24 mouse cellular contexts compared by ENCODE assay signal in genomic region chr8:83421354-83421753, GRCm38 (mm10). TPM values are rescaled to one million over a fixed set of nuclear protein-coding genes. Genes with fewer than 3 reads are reported as not detected.
A peak's percentile ranks its signal among the peaks of the same experiment; 100 is the strongest.
DNase-seq lines count a peak whose midpoint lies in the region; ATAC-seq and TF ChIP-seq lines count a peak whose summit lies in the region.
"Had no signal": no experiment of that assay in that cellular context is flagged by ENCODE, and none has a peak within 500 bp of the region (broad histone marks: within the 10 kb centered on the region; RNA-seq: fewer than 3 reads in every experiment).

No protein-coding gene starts in this region.

- H3K9ac ChIP-seq in kidney, embryonic 16.5 days (replicated peaks; ENCODE audit: low read length): no peak overlapping the region
- no peak overlapping the region for H3K9ac ChIP-seq in liver, embryonic 12.5 days
- H3K9ac ChIP-seq in liver, postnatal 0 days (replicated peaks): no peak overlapping the region
- H3K9ac ChIP-seq: embryonic facial prominence, embryonic 12.5 days; forebrain, embryonic 15.5 days; heart, embryonic 15.5 days; hindbrain, embryonic 13.5 days had no signal

- no peak for ATAC-seq in kidney, embryonic 16.5 days (ENCODE audit: low FRiP score, low TSS enrichment)
- no peak for ATAC-seq in liver, embryonic 12.5 days
- no peak for ATAC-seq in liver, postnatal 0 days
- ATAC-seq: CD4-positive, CD25-positive, alpha-beta regulatory T cell, adult 4 months; forebrain, embryonic 15.5 days had no signal

- no peak for TF ChIP-seq EP300 in liver, postnatal 0 days (IDR thresholded peaks at IDR 0.05; ENCODE audit: low read depth)

- H3K4me1 ChIP-seq in kidney, adult 2 months (ENCODE audit: control insufficient read depth, insufficient read depth, low read length): no peaks in the 10 kb centered on the region
- H3K4me1 ChIP-seq in kidney, embryonic 16.5 days (ENCODE audit: insufficient read depth, low read length): no peaks in the 10 kb centered on the region
- H3K4me1 ChIP-seq in liver, embryonic 12.5 days: peaks cover 61% of the 10 kb centered on the region
- H3K4me1 ChIP-seq in liver, postnatal 0 days (ENCODE audit: insufficient read depth): peaks cover 3% of the 10 kb centered on the region; the same call in 1 of the 2 replicates
- H3K4me1 ChIP-seq: embryonic facial prominence, embryonic 12.5 days; forebrain, embryonic 15.5 days; heart, embryonic 10.5 days; hindbrain, embryonic 13.5 days had no signal

- DNase-seq in adrenal gland, postnatal 10 days: peak; percentile 37
- DNase-seq in adrenal gland, adult (ENCODE audit: inconsistent age in 2 of 2, low spot score in 1 of 2): no peak
- peak; percentile 50 for DNase-seq in kidney, adult 2 months
- DNase-seq in liver, postnatal 0 days: no peak
- DNase-seq in retina, postnatal 1 day: no peak
- DNase-seq: B cell, adult 2 months; cerebellum, adult 11-12 months; cerebellum, adult 9-10 months; cerebellum, postnatal 25 days; gastrocnemius, postnatal 36 days; heart, adult 18-20 months; heart, postnatal 14 days had no signal

- no peaks in the 10 kb centered on the region for H3K27me3 ChIP-seq in kidney, adult 2 months (replicated peaks; ENCODE audit: control insufficient read depth, insufficient read depth, low read length)
- no peaks in the 10 kb centered on the region for H3K27me3 ChIP-seq in kidney, embryonic 16.5 days (ENCODE audit: insufficient read depth, low read length)
- no peaks in the 10 kb centered on the region for H3K27me3 ChIP-seq in liver, embryonic 12.5 days (replicated peaks)
- no peaks in the 10 kb centered on the region for H3K27me3 ChIP-seq in liver, postnatal 0 days (ENCODE audit: insufficient read depth, low read length)
- H3K27me3 ChIP-seq: embryonic facial prominence, embryonic 12.5 days; forebrain, embryonic 15.5 days; hindbrain, embryonic 13.5 days had no signal

- no peaks in the 10 kb centered on the region for H3K36me3 ChIP-seq in kidney, adult 2 months (ENCODE audit: control insufficient read depth, insufficient read depth, low read length)
- H3K36me3 ChIP-seq in kidney, embryonic 16.5 days (ENCODE audit: insufficient read depth, low read length): no peaks in the 10 kb centered on the region
- no peaks in the 10 kb centered on the region for H3K36me3 ChIP-seq in liver, embryonic 12.5 days
- H3K36me3 ChIP-seq in liver, postnatal 0 days (replicated peaks; ENCODE audit: insufficient read depth, low read length): no peaks in the 10 kb centered on the region
- H3K36me3 ChIP-seq: embryonic facial prominence, embryonic 12.5 days; forebrain, embryonic 15.5 days; G1E; heart, embryonic 10.5 days; heart, embryonic 15.5 days; hindbrain, embryonic 13.5 days had no signal

- 83% methylated on average over 1 of the region's 1 CpGs for WGBS in kidney, adult 2 months
- 93% methylated on average over 1 of the region's 1 CpGs for WGBS in kidney, embryonic 16.5 days
- 96% methylated on average over 1 of the region's 1 CpGs for WGBS in liver, embryonic 12.5 days (ENCODE audit: insufficient replicate concordance)
- WGBS in liver, postnatal 0 days (ENCODE audit: insufficient replicate concordance): 100% methylated on average over 1 of the region's 1 CpGs

- H3K4me3 ChIP-seq in kidney, adult 2 months (ENCODE audit: insufficient read depth, low read depth, low read length): no peak overlapping the region
- no peak overlapping the region for H3K4me3 ChIP-seq in kidney, embryonic 16.5 days (ENCODE audit: low read length)
- H3K4me3 ChIP-seq in liver, embryonic 12.5 days: no peak overlapping the region
- no peak overlapping the region for H3K4me3 ChIP-seq in liver, postnatal 0 days (ENCODE audit: low read depth, low read length)
- H3K4me3 ChIP-seq: embryonic facial prominence, embryonic 12.5 days; forebrain, embryonic 15.5 days; heart, embryonic 10.5 days; heart, embryonic 15.5 days; hindbrain, embryonic 13.5 days had no signal

- no peak overlapping the region for H3K4me2 ChIP-seq in kidney, embryonic 16.5 days (replicated peaks; ENCODE audit: low read depth, low read length)
- H3K4me2 ChIP-seq in liver, embryonic 12.5 days: no peak overlapping the region
- H3K4me2 ChIP-seq in liver, postnatal 0 days (ENCODE audit: low read depth, low read length): no peak overlapping the region
- H3K4me2 ChIP-seq: embryonic facial prominence, embryonic 12.5 days; forebrain, embryonic 15.5 days; heart, embryonic 15.5 days; hindbrain, embryonic 13.5 days had no signal

- no peak for TF ChIP-seq POLR2A in kidney, adult 2 months (IDR thresholded peaks at IDR 0.05; ENCODE audit: low read depth, low read length)

- no peak for TF ChIP-seq CTCF in kidney, adult 2 months (conservative IDR thresholded peaks at IDR 0.05; ENCODE audit: insufficient read depth, insufficient read length, low read depth, low read length)
- no peak for TF ChIP-seq CTCF in liver, postnatal 0 days (IDR thresholded peaks at IDR 0.05; ENCODE audit: low read depth)

- H3K9me3 ChIP-seq in kidney, embryonic 16.5 days (ENCODE audit: low read length): no peaks in the 10 kb centered on the region
- no peaks in the 10 kb centered on the region for H3K9me3 ChIP-seq in liver, embryonic 12.5 days (replicated peaks)
- H3K9me3 ChIP-seq in liver, postnatal 0 days (ENCODE audit: low read length): no peaks in the 10 kb centered on the region
- H3K9me3 ChIP-seq: embryonic facial prominence, embryonic 12.5 days; forebrain, embryonic 15.5 days; G1E; heart, embryonic 10.5 days; heart, embryonic 15.5 days; hindbrain, embryonic 13.5 days had no signal

- no peak overlapping the region for H3K27ac ChIP-seq in kidney, adult 2 months (ENCODE audit: insufficient read depth, low read depth, low read length)
- no peak overlapping the region for H3K27ac ChIP-seq in kidney, embryonic 16.5 days (ENCODE audit: low read length)
- peak overlapping the region; percentile 32 for H3K27ac ChIP-seq in liver, embryonic 12.5 days
- no peak overlapping the region for H3K27ac ChIP-seq in liver, postnatal 0 days (ENCODE audit: low read depth)
- H3K27ac ChIP-seq: embryonic facial prominence, embryonic 12.5 days; forebrain, embryonic 15.5 days; heart, embryonic 10.5 days; heart, embryonic 15.5 days; hindbrain, embryonic 13.5 days had no signal

RNA-seq across cellular contexts. Expression of gene Clgn, which starts 31.7 kb away (rescaled TPM):
- total RNA-seq in adrenal gland, postnatal 10 days (2021): 1 to 10 TPM in 1 of 2 experiments, under 1 TPM in 1; 0.60 to 1.4 TPM
- 0.03 and 0.06 TPM in 2 replicates for polyA plus RNA-seq in kidney, adult 2 months (2012; rRNA removed)
- polyA plus RNA-seq in kidney, embryonic 16.5 days (2015; fragmentation: Nextera tagmentation; extraction: Ambion mirVana): 0.14 and 0.22 TPM in 2 replicates
- polyA plus RNA-seq in liver, embryonic 12.5 days (2016; fragmentation: Nextera tagmentation; extraction: Ambion mirVana): 0.36 and 0.51 TPM in 2 replicates
- 0.12 and 0.21 TPM in 2 replicates for polyA plus RNA-seq in liver, postnatal 0 days (2015; fragmentation: Nextera tagmentation; extraction: Ambion mirVana)
- total RNA-seq: adrenal gland, adult 18-20 months; gastrocnemius, adult 8-10 months; gastrocnemius, postnatal 36 days; heart, adult 18-20 months; heart, postnatal 14 days; hematopoietic stem cell, adult 5-6 weeks had no signal
- polyA plus RNA-seq: CD4-positive, CD25-positive, alpha-beta regulatory T cell, adult 4 months; G1E had no signal

RNA-seq across cellular contexts. Expression of gene Scoc, which starts 36.8 kb away (rescaled TPM):
- total RNA-seq in adrenal gland, postnatal 10 days (2021): 10 to 100 TPM; 58.0 to 62.4 TPM
- polyA plus RNA-seq in kidney, adult 2 months (2012; rRNA removed): 15.9 and 24.5 TPM in 2 replicates
- 104 and 112 TPM in 2 replicates for polyA plus RNA-seq in kidney, embryonic 16.5 days (2015; fragmentation: Nextera tagmentation; extraction: Ambion mirVana)
- polyA plus RNA-seq in liver, embryonic 12.5 days (2016; fragmentation: Nextera tagmentation; extraction: Ambion mirVana): 78.8 and 84.8 TPM in 2 replicates
- polyA plus RNA-seq in liver, postnatal 0 days (2015; fragmentation: Nextera tagmentation; extraction: Ambion mirVana): 40.8 and 48.0 TPM in 2 replicates

Comparison
In these comparisons a context has a peak if more than half of its experiments do, and no peak if none do; other contexts are left out.
1. DNase-seq: peak in adrenal gland, postnatal 10 days (single experiment) and kidney, adult 2 months (single experiment); none in adrenal gland, adult (0 of 2), liver, postnatal 0 days (single experiment) and retina, postnatal 1 day (single experiment).